Mouse (Mus musculus): Measurements from ENCODE around the gene Mkrn2os. TPM values are rescaled to one million over a fixed set of nuclear protein-coding genes. Genes with fewer than 3 reads are reported as not detected.
A peak's percentile ranks its signal among the peaks of the same experiment; 100 is the strongest.

Gene Mkrn2os
- polyA plus RNA-seq, 1 experiment from 2014 or later = 0.13 TPM

- H3K9me3 ChIP-seq (replicated peaks) = no peaks in the 10 kb centered on the region
- H3K4me1 ChIP-seq = peaks cover 15% of the 10 kb centered on the region
- H3K27ac ChIP-seq = peak within 1 kb of the TSS; percentile 92
- under 1% methylated on average over 61 of the region's 61 CpGs for WGBS
- 0 out of 2 replicates have a peak, but pooled peaks cover 12% of the 10 kb centered on the region for H3K36me3 ChIP-seq
- peak; percentile 94 for DNase-seq (ENCODE audit: low spot score)
- H3K27me3 ChIP-seq (ENCODE audit: low read depth, poor library complexity, severe bottlenecking) = no peaks in the 10 kb centered on the region
- H3K4me3 ChIP-seq = peak within 1 kb of the TSS; percentile 97
Observed at GRCm38 (mm10) chr6:115601715-115602523, 9.5 kb upstream of the Mkrn2os start, which contains the start of gene Mkrn2. Gene Mkrn2 (plus strand): TSS chr6:115601902.

GRCm38 (mm10) chr6:115601322-115601714 is 8.9 kb upstream of the Mkrn2os start:
- peak overlapping the region; percentile 97 for H3K4me3 ChIP-seq
- no peaks in the 10 kb centered on the region for H3K27me3 ChIP-seq (ENCODE audit: low read depth, poor library complexity, severe bottlenecking)
- no peak overlapping the region for H3K27ac ChIP-seq
- H3K4me1 ChIP-seq = peaks cover 15% of the 10 kb centered on the region
- H3K36me3 ChIP-seq = 0 out of 2 replicates have a peak, but pooled peaks cover 10% of the 10 kb centered on the region
- no peak for DNase-seq (ENCODE audit: low spot score)
- no peaks in the 10 kb centered on the region for H3K9me3 ChIP-seq (replicated peaks)
- 65% methylated on average over 4 of the region's 4 CpGs for WGBS

- Histone ChIP-seq H3K9me3 (replicated peaks) (no peaks in the 10 kb centered on the region), H3K36me3 (no peaks in the 10 kb centered on the region), H3K27me3 (ENCODE audit: low read depth, poor library complexity, severe bottlenecking) (no peaks in the 10 kb centered on the region), H3K4me3 (no peak overlapping the region), H3K4me1 (peaks cover 8% of the 10 kb centered on the region; the same call in 1 of the 2 replicates), H3K27ac (no peak overlapping the region)
- no peak for DNase-seq (ENCODE audit: low spot score)
- 66% methylated on average over 3 of the region's 3 CpGs for WGBS
Observed at GRCm38 (mm10) chr6:115595667-115596066, 3.3 kb upstream of the Mkrn2os start.

- no peaks in the 10 kb centered on the region for H3K36me3 ChIP-seq
- no peaks in the 10 kb centered on the region for H3K9me3 ChIP-seq (replicated peaks)
- no peak overlapping the region for H3K27ac ChIP-seq
- no peak overlapping the region for H3K4me3 ChIP-seq
- no peak for DNase-seq (ENCODE audit: low spot score)
- H3K4me1 ChIP-seq = peaks cover 8% of the 10 kb centered on the region; the same call in 1 of the 2 replicates
- H3K27me3 ChIP-seq (ENCODE audit: low read depth, poor library complexity, severe bottlenecking) = no peaks in the 10 kb centered on the region
- WGBS = 83% methylated on average over 3 of the region's 3 CpGs
Observed at GRCm38 (mm10) chr6:115594463-115594862, 2.1 kb upstream of the Mkrn2os start.

- 89% methylated on average over 4 of the region's 4 CpGs for WGBS
- Histone ChIP-seq H3K4me3 (no peak overlapping the region), H3K4me1 (peaks cover 8% of the 10 kb centered on the region; the same call in 1 of the 2 replicates), H3K9me3 (replicated peaks) (no peaks in the 10 kb centered on the region), H3K27me3 (ENCODE audit: low read depth, poor library complexity, severe bottlenecking) (no peaks in the 10 kb centered on the region), H3K27ac (no peak overlapping the region), H3K36me3 (no peaks in the 10 kb centered on the region)
- no peak for DNase-seq (ENCODE audit: low spot score)
Observed at GRCm38 (mm10) chr6:115593252-115593651, 876 bp upstream of the Mkrn2os start.

- Histone ChIP-seq H3K4me3 (no peak overlapping the region), H3K27me3 (ENCODE audit: low read depth, poor library complexity, severe bottlenecking) (no peaks in the 10 kb centered on the region), H3K36me3 (no peaks in the 10 kb centered on the region), H3K4me1 (peaks cover 8% of the 10 kb centered on the region; the same call in 1 of the 2 replicates), H3K9me3 (replicated peaks) (no peaks in the 10 kb centered on the region), H3K27ac (no peak overlapping the region)
- no peak for DNase-seq (ENCODE audit: low spot score)
- WGBS = 91% methylated on average over 19 of the region's 19 CpGs
Observed at GRCm38 (mm10) chr6:115591692-115592359, 550 bp downstream of the Mkrn2os start.

GRCm38 (mm10) chr6:115586321-115586720 is 6.1 kb downstream of the Mkrn2os start:
- Histone ChIP-seq H3K27me3 (ENCODE audit: low read depth, poor library complexity, severe bottlenecking) (no peaks in the 10 kb centered on the region), H3K4me1 (no peaks in the 10 kb centered on the region), H3K27ac (no peak overlapping the region), H3K4me3 (no peak overlapping the region), H3K9me3 (replicated peaks) (no peaks in the 10 kb centered on the region), H3K36me3 (no peaks in the 10 kb centered on the region)
- 85% methylated on average over 10 of the region's 10 CpGs for WGBS
- DNase-seq (ENCODE audit: low spot score) = no peak

- Histone ChIP-seq H3K4me3 (no peak overlapping the region), H3K4me1 (no peaks in the 10 kb centered on the region), H3K27ac (no peak overlapping the region), H3K27me3 (ENCODE audit: low read depth, poor library complexity, severe bottlenecking) (no peaks in the 10 kb centered on the region), H3K9me3 (replicated peaks) (no peaks in the 10 kb centered on the region), H3K36me3 (peaks cover 13% of the 10 kb centered on the region)
- 75% methylated on average over 3 of the region's 3 CpGs for WGBS
- DNase-seq (ENCODE audit: low spot score) = no peak
Observed at GRCm38 (mm10) chr6:115584176-115584575, 8.2 kb downstream of the Mkrn2os start.

GRCm38 (mm10) chr6:115583430-115584125 is 8.8 kb downstream of the Mkrn2os start:
- Histone ChIP-seq H3K36me3 (peaks cover 19% of the 10 kb centered on the region), H3K27ac (no peak overlapping the region), H3K9me3 (replicated peaks) (no peaks in the 10 kb centered on the region), H3K27me3 (ENCODE audit: low read depth, poor library complexity, severe bottlenecking) (no peaks in the 10 kb centered on the region), H3K4me1 (no peaks in the 10 kb centered on the region), H3K4me3 (no peak overlapping the region)
- 88% methylated on average over 6 of the region's 6 CpGs for WGBS
- no peak for DNase-seq (ENCODE audit: low spot score)

- 88% methylated on average over 10 of the region's 10 CpGs for WGBS
Observed at GRCm38 (mm10) chr6:115582328-115583115, 9.9 kb downstream of the Mkrn2os start.

GRCm38 (mm10) chr6:115580810-115581209 is 11.6 kb downstream of the Mkrn2os start:
- H3K27me3 ChIP-seq (ENCODE audit: low read depth, poor library complexity, severe bottlenecking) = no peaks in the 10 kb centered on the region
- no peaks in the 10 kb centered on the region for H3K9me3 ChIP-seq (replicated peaks)
- H3K4me1 ChIP-seq = no peaks in the 10 kb centered on the region
- H3K27ac ChIP-seq = no peak overlapping the region
- no peak overlapping the region for H3K4me3 ChIP-seq
- 83% methylated on average over 3 of the region's 3 CpGs for WGBS
- DNase-seq (ENCODE audit: low spot score) = no peak
- H3K36me3 ChIP-seq = peaks cover 47% of the 10 kb centered on the region

More at GRCm38 (mm10) chr6:115582328-115583115, 9.9 kb downstream of the Mkrn2os start:
- no peaks in the 10 kb centered on the region for H3K27me3 ChIP-seq (ENCODE audit: low read depth, poor library complexity, severe bottlenecking)
- DNase-seq (ENCODE audit: low spot score) = no peak
- no peaks in the 10 kb centered on the region for H3K4me1 ChIP-seq
- H3K4me3 ChIP-seq = no peak overlapping the region
- peaks cover 30% of the 10 kb centered on the region for H3K36me3 ChIP-seq
- H3K9me3 ChIP-seq (replicated peaks) = no peaks in the 10 kb centered on the region
- no peak overlapping the region for H3K27ac ChIP-seq

GRCm38 (mm10) chr6:115577941-115578340 is 14.4 kb downstream of the Mkrn2os start:
- 93% methylated on average over 9 of the region's 9 CpGs for WGBS

More at GRCm38 (mm10) chr6:115577941-115578340, 14.4 kb downstream of the Mkrn2os start:
- Histone ChIP-seq H3K36me3 (peaks cover 67% of the 10 kb centered on the region), H3K4me3 (no peak overlapping the region), H3K27me3 (ENCODE audit: low read depth, poor library complexity, severe bottlenecking) (no peaks in the 10 kb centered on the region), H3K27ac (no peak overlapping the region), H3K4me1 (no peaks in the 10 kb centered on the region), H3K9me3 (replicated peaks) (no peaks in the 10 kb centered on the region)
- no peak for DNase-seq (ENCODE audit: low spot score)
